Mouse (Mus musculus): ENCODE measurements at regions not wholly inside any gene's neighbourhood (a gene's known extent, or its start where the extent isn't known, plus 50 kb on each side); places are given as distances from the start of the nearest gene placed in this dataset.

GRCm38 (mm10) chr7:36046053-36046452, 243.2 kb upstream of the Zfp507 start:
- no peaks in the 10 kb centered on the region for H3K27me3 ChIP-seq (ENCODE audit: control insufficient read depth, insufficient read depth, low read length)
- DNase-seq = no peak
- WGBS = 82% methylated on average over 8 of the region's 8 CpGs
- no peak overlapping the region for H3K4me3 ChIP-seq (replicated peaks; ENCODE audit: insufficient read depth, low read depth, low read length)
- H3K4me1 ChIP-seq (ENCODE audit: control insufficient read depth, insufficient read depth, low read length) = no peaks in the 10 kb centered on the region
- no peak for TF ChIP-seq POLR2A (IDR thresholded peaks at IDR 0.05; ENCODE audit: borderline replicate concordance, insufficient read depth, low read length)
- TF ChIP-seq CTCF (IDR thresholded peaks at IDR 0.05; ENCODE audit: borderline replicate concordance, insufficient read depth, low read depth, low read length) = no peak
- H3K27ac ChIP-seq (ENCODE audit: insufficient read depth, low read length) = no peak overlapping the region

GRCm38 (mm10) chr7:36031881-36032280, 229.1 kb upstream of the Zfp507 start:
- H3K27me3 ChIP-seq (ENCODE audit: control insufficient read depth, insufficient read depth, low read length) = no peaks in the 10 kb centered on the region
- TF ChIP-seq POLR2A (IDR thresholded peaks at IDR 0.05; ENCODE audit: borderline replicate concordance, insufficient read depth, low read length) (no peak), CTCF (IDR thresholded peaks at IDR 0.05; ENCODE audit: borderline replicate concordance, insufficient read depth, low read depth, low read length) (no peak)
- H3K27ac ChIP-seq (ENCODE audit: insufficient read depth, low read length) = no peak overlapping the region
- DNase-seq = no peak
- 84% methylated on average over 3 of the region's 3 CpGs for WGBS
- no peak overlapping the region for H3K4me3 ChIP-seq (replicated peaks; ENCODE audit: insufficient read depth, low read depth, low read length)
- H3K4me1 ChIP-seq (ENCODE audit: control insufficient read depth, insufficient read depth, low read length) = no peaks in the 10 kb centered on the region

GRCm38 (mm10) chr7:36023015-36023414, 220.2 kb upstream of the Zfp507 start:
- WGBS = 77% methylated on average over 10 of the region's 10 CpGs
- no peak for DNase-seq
- no peak overlapping the region for H3K4me3 ChIP-seq (replicated peaks; ENCODE audit: insufficient read depth, low read depth, low read length)
- H3K27me3 ChIP-seq (ENCODE audit: control insufficient read depth, insufficient read depth, low read length) = no peaks in the 10 kb centered on the region
- no peak overlapping the region for H3K27ac ChIP-seq (ENCODE audit: insufficient read depth, low read length)
- H3K4me1 ChIP-seq (ENCODE audit: control insufficient read depth, insufficient read depth, low read length) = no peaks in the 10 kb centered on the region
- no peak for TF ChIP-seq POLR2A (IDR thresholded peaks at IDR 0.05; ENCODE audit: borderline replicate concordance, insufficient read depth, low read length)
- TF ChIP-seq CTCF (IDR thresholded peaks at IDR 0.05; ENCODE audit: borderline replicate concordance, insufficient read depth, low read depth, low read length) = no peak

GRCm38 (mm10) chr7:36022489-36022888, 219.7 kb upstream of the Zfp507 start:
- H3K27ac ChIP-seq (ENCODE audit: insufficient read depth, low read length) = no peak overlapping the region
- WGBS = 66% methylated on average over 6 of the region's 6 CpGs
- H3K27me3 ChIP-seq (ENCODE audit: control insufficient read depth, insufficient read depth, low read length) = no peaks in the 10 kb centered on the region
- TF ChIP-seq CTCF (IDR thresholded peaks at IDR 0.05; ENCODE audit: borderline replicate concordance, insufficient read depth, low read depth, low read length) = no peak
- TF ChIP-seq POLR2A (IDR thresholded peaks at IDR 0.05; ENCODE audit: borderline replicate concordance, insufficient read depth, low read length) = no peak
- H3K4me1 ChIP-seq (ENCODE audit: control insufficient read depth, insufficient read depth, low read length) = no peaks in the 10 kb centered on the region
- no peak for DNase-seq
- no peak overlapping the region for H3K4me3 ChIP-seq (replicated peaks; ENCODE audit: insufficient read depth, low read depth, low read length)

- no peak for TF ChIP-seq POLR2A (IDR thresholded peaks at IDR 0.05; ENCODE audit: borderline replicate concordance, insufficient read depth, low read length)
- TF ChIP-seq CTCF (IDR thresholded peaks at IDR 0.05; ENCODE audit: borderline replicate concordance, insufficient read depth, low read depth, low read length) = no peak
- no peak overlapping the region for H3K4me3 ChIP-seq (replicated peaks; ENCODE audit: insufficient read depth, low read depth, low read length)
- no peaks in the 10 kb centered on the region; the same call in 1 of the 2 replicates for H3K27me3 ChIP-seq (ENCODE audit: control insufficient read depth, insufficient read depth, low read length)
- no peak for DNase-seq
- no peaks in the 10 kb centered on the region for H3K4me1 ChIP-seq (ENCODE audit: control insufficient read depth, insufficient read depth, low read length)
- WGBS = 77% methylated on average over 19 of the region's 19 CpGs
- no peak overlapping the region for H3K27ac ChIP-seq (ENCODE audit: insufficient read depth, low read length)
These were observed 214.3 kb upstream of the Zfp507 start for GRCm38 (mm10) chr7:36016926-36017753.

- TF ChIP-seq POLR2A (IDR thresholded peaks at IDR 0.05; ENCODE audit: borderline replicate concordance, insufficient read depth, low read length) (no peak), CTCF (IDR thresholded peaks at IDR 0.05; ENCODE audit: borderline replicate concordance, insufficient read depth, low read depth, low read length) (no peak)
These were observed 193.8 kb upstream of the Zfp507 start for GRCm38 (mm10) chr7:35996609-35997008.

GRCm38 (mm10) chr7:35992511-35992910, 189.7 kb upstream of the Zfp507 start:
- no peak for DNase-seq
- no peak overlapping the region for H3K27ac ChIP-seq (ENCODE audit: insufficient read depth, low read length)
- no peaks in the 10 kb centered on the region for H3K27me3 ChIP-seq (ENCODE audit: control insufficient read depth, insufficient read depth, low read length)
- 11% methylated on average over 8 of the region's 8 CpGs for WGBS
- no peak overlapping the region for H3K4me3 ChIP-seq (replicated peaks; ENCODE audit: insufficient read depth, low read depth, low read length)
- TF ChIP-seq POLR2A (IDR thresholded peaks at IDR 0.05; ENCODE audit: borderline replicate concordance, insufficient read depth, low read length) (no peak), CTCF (IDR thresholded peaks at IDR 0.05; ENCODE audit: borderline replicate concordance, insufficient read depth, low read depth, low read length) (no peak)
- H3K4me1 ChIP-seq (ENCODE audit: control insufficient read depth, insufficient read depth, low read length) = no peaks in the 10 kb centered on the region

More at GRCm38 (mm10) chr7:35996609-35997008, 193.8 kb upstream of the Zfp507 start:
- Histone ChIP-seq H3K27me3 (ENCODE audit: control insufficient read depth, insufficient read depth, low read length) (no peaks in the 10 kb centered on the region), H3K4me1 (ENCODE audit: control insufficient read depth, insufficient read depth, low read length) (no peaks in the 10 kb centered on the region), H3K4me3 (replicated peaks; ENCODE audit: insufficient read depth, low read depth, low read length) (no peak overlapping the region), H3K27ac (ENCODE audit: insufficient read depth, low read length) (no peak overlapping the region)
- 87% methylated on average over 5 of the region's 5 CpGs for WGBS
- DNase-seq = no peak

- Histone ChIP-seq H3K27me3 (ENCODE audit: control insufficient read depth, insufficient read depth, low read length) (no peaks in the 10 kb centered on the region), H3K4me3 (replicated peaks; ENCODE audit: insufficient read depth, low read depth, low read length) (no peak overlapping the region), H3K27ac (ENCODE audit: insufficient read depth, low read length) (no peak overlapping the region), H3K4me1 (ENCODE audit: control insufficient read depth, insufficient read depth, low read length) (no peaks in the 10 kb centered on the region)
- no peak for DNase-seq
- WGBS = 94% methylated on average over 5 of the region's 5 CpGs
- TF ChIP-seq POLR2A (IDR thresholded peaks at IDR 0.05; ENCODE audit: borderline replicate concordance, insufficient read depth, low read length) (no peak), CTCF (IDR thresholded peaks at IDR 0.05; ENCODE audit: borderline replicate concordance, insufficient read depth, low read depth, low read length) (no peak)
These were observed 188.3 kb upstream of the Zfp507 start for GRCm38 (mm10) chr7:35991141-35991540.
